Mouse (Mus musculus) megakaryocyte, embryonic 14.5 days (primary cell): Measurements from ENCODE around the gene Alyref.

Source experiments
- FLI1 ChIP-seq: IDR thresholded peaks from 2 replicates; pipeline ENCODE4 v1.6.1; 2012; ENCODE audit warnings: low read length, inconsistent platforms, mixed read lengths
- GATA1 ChIP-seq: IDR thresholded peaks from 3 replicates; pipeline ENCODE4 v1.6.1; 2012; ENCODE audit warnings: mixed read lengths, low read length, inconsistent platforms, borderline replicate concordance

DNA sequence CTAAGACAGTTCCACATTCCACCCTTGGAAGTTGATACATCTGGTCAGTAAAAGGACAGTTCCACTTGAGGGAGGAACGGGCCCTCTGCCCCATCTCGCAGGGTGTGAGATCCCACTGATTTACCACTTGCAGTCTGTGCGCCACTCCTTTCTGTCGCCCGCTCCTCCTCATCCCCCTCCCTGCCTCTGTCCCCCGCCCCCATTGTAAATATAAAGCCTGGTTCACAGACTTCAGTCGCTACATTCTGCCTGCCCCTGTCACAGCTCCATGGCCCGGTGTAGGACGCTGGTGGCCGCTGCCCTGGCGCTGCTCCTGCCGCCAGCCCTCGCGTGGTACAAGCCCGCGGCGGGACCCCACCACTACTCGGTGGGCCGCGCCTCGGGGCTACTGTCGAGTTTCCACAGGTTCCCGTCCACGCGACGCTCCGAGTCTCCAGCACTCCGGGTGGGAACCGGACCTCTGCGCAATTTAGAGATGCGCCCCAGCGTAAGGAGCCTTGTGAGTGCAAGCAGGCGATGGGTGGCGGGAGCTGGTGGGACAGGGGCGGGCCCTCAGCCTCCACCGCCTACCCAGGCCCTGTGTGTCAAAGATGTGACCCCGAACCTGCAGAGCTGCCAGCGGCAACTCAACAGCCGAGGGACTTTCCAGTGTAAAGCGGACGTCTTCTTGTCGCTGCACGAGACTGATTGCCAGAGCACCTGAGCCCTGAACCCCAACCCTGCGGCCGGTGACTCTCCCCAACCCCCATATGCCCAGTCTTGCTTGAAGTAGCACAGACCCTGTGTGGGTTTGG lies 10.3 kb upstream of the Alyref start, which contains the start of gene Npb:
- TF ChIP-seq FLI1 (no peak), GATA1 (no peak)
